Mouse (Mus musculus) T-cell, adult 2 months (primary cell): ENCODE data around the gene Xrcc2.

ENCODE experiments used
- DNase-seq: peaks from one replicate; pipeline ENCODE4 v3.0.0; 2022; ENCODE audit warnings: low spot score

Gene Xrcc2

GRCm38 (mm10) chr5:25668306-25668705 lies 37.3 kb downstream of the Xrcc2 start:
- no peak for DNase-seq

DNA sequence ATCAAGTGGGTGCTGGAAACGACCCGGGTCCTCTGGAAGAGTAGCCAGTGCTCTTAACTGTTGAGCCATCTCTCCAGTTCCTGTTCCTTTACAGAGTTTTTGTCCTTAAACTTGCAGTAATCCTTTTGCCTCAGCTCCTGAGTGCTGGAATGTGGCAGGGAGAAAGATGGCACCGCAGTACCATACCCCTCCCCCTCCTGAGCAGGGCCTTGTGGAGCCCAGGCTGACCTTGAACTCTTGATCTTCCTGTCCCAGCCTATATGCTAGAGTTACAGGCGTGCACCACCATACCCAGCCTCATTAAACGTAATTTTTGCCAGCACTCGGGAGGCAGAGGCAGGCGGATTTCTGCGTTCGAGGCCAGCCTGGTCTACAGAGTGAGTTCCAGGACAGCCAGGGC lies 38.9 kb downstream of the Xrcc2 start:
- DNase-seq = no peak

DNA sequence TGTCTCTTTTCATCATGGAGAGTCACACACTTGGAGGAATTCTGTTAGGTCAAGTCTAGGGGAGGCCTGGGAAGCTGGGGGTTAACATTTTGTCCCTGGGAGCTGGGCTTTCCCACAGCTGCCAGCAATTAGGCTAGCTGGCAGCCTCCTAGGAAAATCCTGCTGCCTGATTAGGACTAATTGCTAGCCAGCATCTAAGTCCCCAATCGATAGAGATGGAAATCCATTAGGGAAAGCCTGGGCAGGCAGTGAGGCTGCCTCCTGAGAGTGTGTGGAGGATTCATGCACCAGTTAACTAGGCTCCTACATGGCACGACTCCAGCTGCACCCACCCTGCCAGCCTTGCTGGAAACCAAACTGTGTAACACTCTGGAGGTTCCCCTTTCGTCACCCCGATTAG lies 39.5 kb downstream of the Xrcc2 start:
- no peak for DNase-seq

GRCm38 (mm10) chr5:25665516-25665915 lies 40.1 kb downstream of the Xrcc2 start:
- DNase-seq = no peak

DNA sequence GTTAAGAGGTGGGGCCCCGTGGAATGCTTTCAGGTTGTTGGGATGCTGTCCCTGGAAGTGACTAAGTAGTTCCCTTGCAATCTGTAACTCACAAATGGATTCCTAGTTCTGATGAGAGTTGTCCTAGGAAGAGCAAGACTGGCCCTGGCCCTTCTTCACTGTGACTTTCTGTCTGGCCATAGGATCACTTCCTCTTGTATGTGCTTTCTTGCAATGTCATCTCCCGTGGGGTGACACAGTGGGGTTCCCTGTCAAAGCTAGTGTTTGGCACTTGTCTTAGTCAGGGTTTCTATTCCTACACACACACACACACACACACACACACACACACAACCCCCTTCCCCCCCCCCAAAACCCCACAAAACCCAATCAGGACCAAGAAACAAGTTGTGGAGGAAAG lies 42.5 kb downstream of the Xrcc2 start:
- DNase-seq = no peak

DNA sequence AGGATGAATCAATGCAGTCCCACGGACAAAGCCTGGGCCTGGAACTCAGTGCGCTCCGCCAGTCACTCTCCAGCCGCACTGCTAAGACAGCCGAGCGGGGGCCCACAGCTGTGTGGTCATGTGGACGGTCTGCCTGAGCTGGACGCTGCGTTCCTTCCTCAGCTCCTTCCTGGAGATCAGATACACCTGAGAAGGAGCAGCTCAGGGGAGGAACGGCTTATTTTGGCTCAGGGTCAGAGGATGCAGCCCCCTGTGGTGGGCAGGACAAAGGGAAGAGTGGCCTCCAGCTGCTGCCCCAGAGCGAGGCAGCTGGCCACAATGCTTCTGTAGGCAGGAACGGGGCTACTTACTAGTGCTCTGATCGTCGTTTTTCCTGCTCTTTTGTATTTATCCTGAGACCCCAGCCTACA lies 51.0 kb downstream of the Xrcc2 start:
- no peak for DNase-seq

DNA sequence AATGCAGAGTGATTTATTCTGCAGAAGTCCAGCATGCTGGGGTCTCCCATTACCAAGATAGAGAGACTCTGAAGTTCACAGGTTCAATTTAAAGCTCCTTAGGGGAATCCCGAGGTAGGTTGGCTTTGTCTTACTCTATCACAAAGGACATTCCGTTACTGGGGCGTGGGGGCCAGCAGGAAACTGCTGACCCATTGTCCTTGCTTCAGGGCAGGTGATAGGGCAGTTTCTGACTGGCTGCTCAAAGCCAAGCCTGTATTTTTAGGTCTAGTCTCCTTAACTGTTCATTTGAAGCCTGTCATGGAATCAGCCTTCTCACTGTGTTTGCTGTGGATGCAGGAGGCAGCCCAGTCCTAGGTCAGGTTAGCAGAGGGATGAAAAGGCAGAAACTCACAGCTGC lies 52.2 kb downstream of the Xrcc2 start:
- DNase-seq = no peak

DNA sequence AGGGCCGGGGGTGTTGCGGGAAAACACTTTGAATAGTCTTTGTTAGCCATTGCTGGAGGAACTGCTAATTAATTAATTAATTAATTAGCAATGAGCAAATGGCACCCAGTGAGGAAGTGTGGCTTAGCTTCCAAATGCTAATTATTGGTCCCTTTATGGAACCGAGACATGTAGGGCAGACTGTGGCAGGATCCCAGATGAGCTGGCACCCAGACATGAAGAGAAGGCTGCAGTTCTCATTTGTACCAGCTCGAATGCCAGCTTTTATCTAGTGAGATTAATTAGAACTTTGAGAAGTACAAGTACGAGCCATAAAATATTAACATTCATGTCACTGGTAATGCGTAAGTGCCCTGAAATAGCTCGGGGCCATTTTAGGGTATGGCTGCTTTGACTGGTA lies 53.2 kb downstream of the Xrcc2 start:
- no peak for DNase-seq

GRCm38 (mm10) chr5:25645661-25646364 lies 59.8 kb downstream of the Xrcc2 start:
- DNase-seq = no peak

DNA sequence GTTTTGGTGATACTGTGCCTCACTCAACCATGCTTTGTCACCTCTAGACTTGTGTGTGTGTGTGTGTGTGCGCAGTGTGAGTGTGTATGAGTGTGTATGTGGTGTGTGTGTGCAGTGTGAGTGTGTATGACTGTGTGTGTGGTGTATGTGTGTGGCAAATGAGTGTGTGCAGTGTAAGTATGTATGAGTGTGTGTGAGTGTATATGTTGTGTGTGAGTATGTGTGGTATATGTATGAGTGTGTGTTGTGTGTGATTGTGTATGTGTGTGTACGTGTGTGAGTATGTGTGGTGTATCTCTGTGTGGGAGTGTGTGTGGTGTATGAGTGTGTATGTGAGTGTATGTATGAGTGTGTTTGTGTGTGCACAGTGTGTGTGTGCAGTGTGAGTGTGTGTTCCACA lies 61.1 kb downstream of the Xrcc2 start:
- no peak for DNase-seq

GRCm38 (mm10) chr5:25642741-25643140 lies 62.9 kb downstream of the Xrcc2 start:
- no peak for DNase-seq
